Mouse (Mus musculus): ENCODE results near the gene Thsd4. TPM values are rescaled to one million over a fixed set of nuclear protein-coding genes. Genes with fewer than 3 reads are reported as not detected.

Thsd4 gene
- polyA plus RNA-seq, 1 experiment from 2014 or later: 11.4 TPM

GRCm38 (mm10) chr9:60491489-60492100 lies 30.3 kb downstream of the Thsd4 start:
- no peak for TF ChIP-seq CTCF (IDR thresholded peaks at IDR 0.05; ENCODE audit: low read depth)
- Histone ChIP-seq H3K27me3 (replicated peaks; ENCODE audit: control insufficient read depth, insufficient read depth, low read length) (no peaks in the 10 kb centered on the region), H3K4me1 (replicated peaks; ENCODE audit: control insufficient read depth, insufficient read depth, low read length) (peaks cover 10% of the 10 kb centered on the region), H3K27ac (ENCODE audit: low read depth, low read length) (no peak overlapping the region), H3K9ac (ENCODE audit: low read depth, low read length) (no peak overlapping the region), H3K9me3 (ENCODE audit: control insufficient read depth) (no peaks in the 10 kb centered on the region), H3K36me3 (ENCODE audit: control insufficient read depth, insufficient read depth) (peaks cover 5% of the 10 kb centered on the region), H3K4me2 (replicated peaks; ENCODE audit: low read depth) (no peak overlapping the region), H3K4me3 (ENCODE audit: low read depth, low read length) (no peak overlapping the region)
- 63% methylated on average over 16 of the region's 16 CpGs for WGBS
- ATAC-seq: no peak

GRCm38 (mm10) chr9:60491079-60491478 lies 30.8 kb downstream of the Thsd4 start:
- no peaks in the 10 kb centered on the region for H3K27me3 ChIP-seq (replicated peaks; ENCODE audit: control insufficient read depth, insufficient read depth, low read length)
- no peak overlapping the region for H3K27ac ChIP-seq (ENCODE audit: low read depth, low read length)
- ATAC-seq: no peak
- H3K9ac ChIP-seq (ENCODE audit: low read depth, low read length): no peak overlapping the region
- peaks cover 5% of the 10 kb centered on the region for H3K36me3 ChIP-seq (ENCODE audit: control insufficient read depth, insufficient read depth)
- peaks cover 10% of the 10 kb centered on the region for H3K4me1 ChIP-seq (replicated peaks; ENCODE audit: control insufficient read depth, insufficient read depth, low read length)
- no peak overlapping the region for H3K4me3 ChIP-seq (ENCODE audit: low read depth, low read length)
- WGBS: 89% methylated on average over 8 of the region's 8 CpGs
- no peak for TF ChIP-seq CTCF (IDR thresholded peaks at IDR 0.05; ENCODE audit: low read depth)
- no peak overlapping the region for H3K4me2 ChIP-seq (replicated peaks; ENCODE audit: low read depth)
- H3K9me3 ChIP-seq (ENCODE audit: control insufficient read depth): no peaks in the 10 kb centered on the region

- 58% methylated on average over 4 of the region's 4 CpGs for WGBS
- TF ChIP-seq CTCF (IDR thresholded peaks at IDR 0.05; ENCODE audit: low read depth): no peak
- ATAC-seq: no peak
- H3K36me3 ChIP-seq (ENCODE audit: control insufficient read depth, insufficient read depth): no peaks in the 10 kb centered on the region
- no peak overlapping the region for H3K27ac ChIP-seq (ENCODE audit: low read depth, low read length)
- H3K4me2 ChIP-seq (replicated peaks; ENCODE audit: low read depth): no peak overlapping the region
- no peaks in the 10 kb centered on the region for H3K9me3 ChIP-seq (ENCODE audit: control insufficient read depth)
- H3K27me3 ChIP-seq (replicated peaks; ENCODE audit: control insufficient read depth, insufficient read depth, low read length): no peaks in the 10 kb centered on the region
- H3K4me3 ChIP-seq (ENCODE audit: low read depth, low read length): no peak overlapping the region
- H3K9ac ChIP-seq (ENCODE audit: low read depth, low read length): no peak overlapping the region
- H3K4me1 ChIP-seq (replicated peaks; ENCODE audit: control insufficient read depth, insufficient read depth, low read length): peaks cover 10% of the 10 kb centered on the region
These were observed 33.0 kb downstream of the Thsd4 start for GRCm38 (mm10) chr9:60488816-60489215.

GRCm38 (mm10) chr9:60482165-60482564 lies 39.7 kb downstream of the Thsd4 start:
- ATAC-seq: peak; percentile 80
- Histone ChIP-seq H3K4me3 (ENCODE audit: low read depth, low read length) (no peak overlapping the region; the same call in 1 of the 2 replicates), H3K9me3 (ENCODE audit: control insufficient read depth) (no peaks in the 10 kb centered on the region), H3K9ac (ENCODE audit: low read depth, low read length) (peak overlapping the region; percentile 8; the same call in 1 of the 2 replicates), H3K36me3 (ENCODE audit: control insufficient read depth, insufficient read depth) (no peaks in the 10 kb centered on the region), H3K4me2 (replicated peaks; ENCODE audit: low read depth) (peak overlapping the region; percentile 51), H3K4me1 (replicated peaks; ENCODE audit: control insufficient read depth, insufficient read depth, low read length) (0 out of 2 replicates have a peak, but pooled peaks cover 3% of the 10 kb centered on the region), H3K27me3 (replicated peaks; ENCODE audit: control insufficient read depth, insufficient read depth, low read length) (no peaks in the 10 kb centered on the region), H3K27ac (ENCODE audit: low read depth, low read length) (peak overlapping the region; percentile 63)
- peak; percentile 30; the same call in 1 of the 2 replicates for TF ChIP-seq CTCF (IDR thresholded peaks at IDR 0.05; ENCODE audit: low read depth)
- WGBS: 43% methylated on average over 4 of the region's 4 CpGs

- Histone ChIP-seq H3K4me1 (replicated peaks; ENCODE audit: control insufficient read depth, insufficient read depth, low read length) (0 out of 2 replicates have a peak, but pooled peaks cover 3% of the 10 kb centered on the region), H3K36me3 (ENCODE audit: control insufficient read depth, insufficient read depth) (no peaks in the 10 kb centered on the region), H3K4me3 (ENCODE audit: low read depth, low read length) (no peak overlapping the region), H3K9me3 (ENCODE audit: control insufficient read depth) (no peaks in the 10 kb centered on the region), H3K27me3 (replicated peaks; ENCODE audit: control insufficient read depth, insufficient read depth, low read length) (no peaks in the 10 kb centered on the region), H3K27ac (ENCODE audit: low read depth, low read length) (no peak overlapping the region), H3K4me2 (replicated peaks; ENCODE audit: low read depth) (no peak overlapping the region), H3K9ac (ENCODE audit: low read depth, low read length) (no peak overlapping the region)
- ATAC-seq: no peak
- WGBS: 61% methylated on average over 3 of the region's 3 CpGs
- no peak for TF ChIP-seq CTCF (IDR thresholded peaks at IDR 0.05; ENCODE audit: low read depth)
These were observed 41.8 kb downstream of the Thsd4 start for GRCm38 (mm10) chr9:60480052-60480451.

- no peaks in the 10 kb centered on the region for H3K9me3 ChIP-seq (ENCODE audit: control insufficient read depth)
- no peak overlapping the region for H3K4me3 ChIP-seq (ENCODE audit: low read depth, low read length)
- ATAC-seq: no peak
- H3K4me2 ChIP-seq (replicated peaks; ENCODE audit: low read depth): no peak overlapping the region
- no peak for TF ChIP-seq CTCF (IDR thresholded peaks at IDR 0.05; ENCODE audit: low read depth)
- H3K27ac ChIP-seq (ENCODE audit: low read depth, low read length): no peak overlapping the region
- WGBS: 53% methylated on average over 6 of the region's 6 CpGs
- no peaks in the 10 kb centered on the region for H3K27me3 ChIP-seq (replicated peaks; ENCODE audit: control insufficient read depth, insufficient read depth, low read length)
- 0 out of 2 replicates have a peak, but pooled peaks cover 3% of the 10 kb centered on the region for H3K4me1 ChIP-seq (replicated peaks; ENCODE audit: control insufficient read depth, insufficient read depth, low read length)
- H3K36me3 ChIP-seq (ENCODE audit: control insufficient read depth, insufficient read depth): no peaks in the 10 kb centered on the region
- H3K9ac ChIP-seq (ENCODE audit: low read depth, low read length): no peak overlapping the region
These were observed 43.0 kb downstream of the Thsd4 start for GRCm38 (mm10) chr9:60478806-60479205.
